Mouse (Mus musculus) Patski (cell line): ENCODE results near the gene Rbm48. TPM values are rescaled to one million over a fixed set of nuclear protein-coding genes. Genes with fewer than 3 reads are reported as not detected.

Experiments used
- ATAC-seq: fragments of 100-300 bp; one replicate; pipeline ENCODE4 v1.8.0; 2021
- CTCF ChIA-PET: fragments of 350-600 bp; sonication (Branson Sonifier 250); formaldehyde crosslinking; loops from one replicate; lab custom pipeline; 2022; ENCODE audit warnings: inconsistent platforms; lab: Charles Lee
- POLR2A ChIA-PET: fragments of 350-600 bp; sonication (Branson Sonifier 250); formaldehyde crosslinking; loops from one replicate; lab custom pipeline; 2022; ENCODE audit warnings: antibody characterized with exemption, inconsistent platforms; lab: Charles Lee
- DNase-seq: peaks from one replicate; pipeline ENCODE4 v3.0.0-alpha.2; 2011; ENCODE audit warnings: low read depth, low spot score
- H3K27me3 ChIP-seq: fragments of 371-371 bp; one replicate; pipeline ENCODE4 v1.5.1; 2021
- CTCF ChIP-seq: fragments of 100-300 bp; IDR thresholded peaks from one replicate; pipeline ENCODE4 v1.5.1; 2021
- in situ Hi-C: fragments of 300-500 bp; cut with MboI; formaldehyde crosslinking; loops from 3 replicates; pipeline ENCODE4 v1.11.1; 2018; ENCODE audit warnings: low pct_unique_long_range_greater_than_20kb, mixed read lengths
- polyA plus RNA-seq: library from polyadenylated mRNA; unstranded; gene quantifications from one replicate; pipeline ENCODE4 v1.2.3, GENCODE M21; 2021

Rbm48 gene
- polyA plus RNA-seq, 1 experiment from 2014 or later: 11.6 TPM

GRCm38 (mm10) chr5:3609241-3609640, 12.9 kb upstream of the Rbm48 start:
- no peak for TF ChIP-seq CTCF
- no peaks in the 10 kb centered on the region for H3K27me3 ChIP-seq
- CTCF ChIA-PET: interaction anchor here (1.5 kb wide), 1 partner anchor 13 kb away, joined by 5 read pairs; the partner anchor contains the start of gene Rbm48
- POLR2A ChIA-PET: no interaction called here
- DNase-seq (no peak), ATAC-seq (no peak)
- in situ Hi-C loops: no loop called here

- ChIA-PET CTCF (no interaction called here), POLR2A (no interaction called here)
- ATAC-seq (no peak), DNase-seq (no peak)
- TF ChIP-seq CTCF: no peak
- in situ Hi-C loops: no loop called here
- no peaks in the 10 kb centered on the region for H3K27me3 ChIP-seq
Observed at GRCm38 (mm10) chr5:3607114-3607513, 10.7 kb upstream of the Rbm48 start.

GRCm38 (mm10) chr5:3600790-3601189, 4.4 kb upstream of the Rbm48 start:
- no peaks in the 10 kb centered on the region for H3K27me3 ChIP-seq
- TF ChIP-seq CTCF: no peak
- in situ Hi-C loops: no loop called here
- DNase-seq (no peak), ATAC-seq (no peak)
- POLR2A ChIA-PET: no interaction called here
- CTCF ChIA-PET: interaction anchor here (1.5 to 1.6 kb wide), 2 partner anchors 12 to 14 kb away, joined by 4 to 6 read pairs; no protein-coding TSS in a partner anchor

GRCm38 (mm10) chr5:3600298-3600697, 3.9 kb upstream of the Rbm48 start:
- ATAC-seq (no peak), DNase-seq (no peak)
- in situ Hi-C loops: no loop called here
- CTCF ChIA-PET: interaction anchor here (1.5 to 1.6 kb wide), 2 partner anchors 12 to 14 kb away, joined by 4 to 6 read pairs; no protein-coding TSS in a partner anchor
- no peaks in the 10 kb centered on the region for H3K27me3 ChIP-seq
- POLR2A ChIA-PET: no interaction called here
- no peak for TF ChIP-seq CTCF

GRCm38 (mm10) chr5:3598766-3599165, 2.4 kb upstream of the Rbm48 start:
- ATAC-seq (no peak), DNase-seq (no peak)
- ChIA-PET CTCF (no interaction called here), POLR2A (interaction anchor here (0.6 kb wide), 1 partner anchor 97 kb away, joined by 3 read pairs; no protein-coding TSS in a partner anchor)
- H3K27me3 ChIP-seq: no peaks in the 10 kb centered on the region
- in situ Hi-C loops: no loop called here
- no peak for TF ChIP-seq CTCF

GRCm38 (mm10) chr5:3597171-3597570, 786 bp upstream of the Rbm48 start:
- DNase-seq (no peak), ATAC-seq (no peak)
- in situ Hi-C loops: no loop called here
- POLR2A ChIA-PET: no interaction called here
- CTCF ChIA-PET: interaction anchor here (0.7 to 2.1 kb wide), 8 partner anchors 8 to 108 kb away, joined by 3 to 7 read pairs (median 4); no protein-coding TSS in a partner anchor
- no peak for TF ChIP-seq CTCF
- no peaks in the 10 kb centered on the region for H3K27me3 ChIP-seq

- in situ Hi-C loops: no loop called here
- DNase-seq (peak; percentile 88), ATAC-seq (peak; percentile 98)
- CTCF ChIA-PET: interaction anchor here (0.6 to 2.1 kb wide), 7 partner anchors 9 to 1168 kb away, joined by 3 to 7 read pairs (median 4); no protein-coding TSS in a partner anchor
- POLR2A ChIA-PET: no interaction called here
- no peaks in the 10 kb centered on the region for H3K27me3 ChIP-seq
- no peak for TF ChIP-seq CTCF
Observed at GRCm38 (mm10) chr5:3595693-3596398, 539 bp downstream of the Rbm48 start, which contains the start of gene Pex1. Gene Pex1 (plus strand): TSS chr5:3596066.

- in situ Hi-C loops: no loop called here
- TF ChIP-seq CTCF: no peak
- CTCF ChIA-PET: interaction anchor here (0.7 to 1.1 kb wide), 2 partner anchors 20 to 355 kb away, joined by 3 to 5 read pairs; no protein-coding TSS in a partner anchor
- H3K27me3 ChIP-seq: no peaks in the 10 kb centered on the region
- ATAC-seq (no peak), DNase-seq (no peak)
- POLR2A ChIA-PET: no interaction called here
Observed at GRCm38 (mm10) chr5:3579066-3579465, 17.3 kb downstream of the Rbm48 start.

GRCm38 (mm10) chr5:3577939-3578338, 18.4 kb downstream of the Rbm48 start:
- ATAC-seq (no peak), DNase-seq (no peak)
- POLR2A ChIA-PET: no interaction called here
- CTCF ChIA-PET: no interaction called here
- in situ Hi-C loops: no loop called here
- TF ChIP-seq CTCF: no peak
- H3K27me3 ChIP-seq: no peaks in the 10 kb centered on the region

GRCm38 (mm10) chr5:3574825-3575224, 21.6 kb downstream of the Rbm48 start:
- in situ Hi-C loops: no loop called here
- ChIA-PET CTCF (interaction anchor here (0.7 kb wide), 1 partner anchor 15 kb away, joined by 3 read pairs; no protein-coding TSS in a partner anchor), POLR2A (no interaction called here)
- H3K27me3 ChIP-seq: no peaks in the 10 kb centered on the region
- no peak for ATAC-seq
- DNase-seq: no peak
- TF ChIP-seq CTCF: peak; percentile 21

- H3K27me3 ChIP-seq: no peaks in the 10 kb centered on the region
- CTCF ChIA-PET: interaction anchor here (1.5 to 1.9 kb wide), 2 partner anchors 9 to 10 kb away, joined by 6 to 7 read pairs; no protein-coding TSS in a partner anchor
- POLR2A ChIA-PET: no interaction called here
- TF ChIP-seq CTCF: no peak
- ATAC-seq: no peak
- DNase-seq: no peak
- in situ Hi-C loops: no loop called here
Observed at GRCm38 (mm10) chr5:3571266-3571665, 25.1 kb downstream of the Rbm48 start, which contains the start of gene 1700109H08Rik. Gene 1700109H08Rik (plus strand): TSS chr5:3571566.
